Mouse (Mus musculus): ENCODE data around the gene Trub2. TPM values are rescaled to one million over a fixed set of nuclear protein-coding genes. Genes with fewer than 3 reads are reported as not detected.
A peak's percentile ranks its signal among the peaks of the same experiment; 100 is the strongest.

The Trub2 gene
- polyA plus RNA-seq, 1 experiment from 2014 or later: 30.7 TPM

- Histone ChIP-seq H3K27me3 (replicated peaks) (no peaks in the 10 kb centered on the region), H3K9ac (no peak overlapping the region), H3K36me3 (peaks cover 61% of the 10 kb centered on the region), H3K4me3 (no peak overlapping the region), H3K9me3 (no peaks in the 10 kb centered on the region), H3K27ac (replicated peaks) (no peak overlapping the region), H3K4me1 (peaks cover 12% of the 10 kb centered on the region), H3K4me2 (no peak overlapping the region)
- 70% methylated on average over 5 of the region's 5 CpGs for WGBS
- no peak for ATAC-seq (ENCODE audit: extremely low read depth, insufficient number of reproducible peaks, low FRiP score, low TSS enrichment)
Measured at GRCm38 (mm10) chr2:29739368-29739767, 48.9 kb downstream of the Trub2 start.

- WGBS: 55% methylated on average over 4 of the region's 4 CpGs
- Histone ChIP-seq H3K36me3 (peaks cover 67% of the 10 kb centered on the region), H3K4me1 (peaks cover 12% of the 10 kb centered on the region), H3K27me3 (replicated peaks) (no peaks in the 10 kb centered on the region), H3K9ac (no peak overlapping the region), H3K9me3 (no peaks in the 10 kb centered on the region), H3K27ac (replicated peaks) (no peak overlapping the region), H3K4me3 (no peak overlapping the region), H3K4me2 (no peak overlapping the region)
- ATAC-seq (ENCODE audit: extremely low read depth, insufficient number of reproducible peaks, low FRiP score, low TSS enrichment): no peak
Measured at GRCm38 (mm10) chr2:29738799-29739198, 49.5 kb downstream of the Trub2 start.

GRCm38 (mm10) chr2:29737209-29737925, 50.9 kb downstream of the Trub2 start:
- Histone ChIP-seq H3K4me1 (peaks cover 12% of the 10 kb centered on the region), H3K27ac (replicated peaks) (peak overlapping the region; percentile 72), H3K27me3 (replicated peaks) (no peaks in the 10 kb centered on the region), H3K9me3 (no peaks in the 10 kb centered on the region), H3K4me2 (no peak overlapping the region), H3K4me3 (no peak overlapping the region), H3K36me3 (peaks cover 81% of the 10 kb centered on the region), H3K9ac (peak overlapping the region; percentile 41)
- WGBS: 72% methylated on average over 12 of the region's 12 CpGs
- ATAC-seq (ENCODE audit: extremely low read depth, insufficient number of reproducible peaks, low FRiP score, low TSS enrichment): no peak

- Histone ChIP-seq H3K36me3 (peaks cover 94% of the 10 kb centered on the region), H3K4me1 (peaks cover 12% of the 10 kb centered on the region), H3K27ac (replicated peaks) (no peak overlapping the region), H3K9ac (no peak overlapping the region), H3K9me3 (no peaks in the 10 kb centered on the region), H3K4me2 (no peak overlapping the region), H3K4me3 (no peak overlapping the region), H3K27me3 (replicated peaks) (no peaks in the 10 kb centered on the region)
- WGBS: 87% methylated on average over 12 of the region's 12 CpGs
- ATAC-seq (ENCODE audit: extremely low read depth, insufficient number of reproducible peaks, low FRiP score, low TSS enrichment): no peak
Measured at GRCm38 (mm10) chr2:29735708-29736107, 52.6 kb downstream of the Trub2 start.

GRCm38 (mm10) chr2:29733348-29733747, 55.0 kb downstream of the Trub2 start:
- 89% methylated on average over 5 of the region's 5 CpGs for WGBS
- H3K4me3 ChIP-seq: no peak overlapping the region
- no peak overlapping the region for H3K27ac ChIP-seq (replicated peaks)
- no peak overlapping the region for H3K9ac ChIP-seq
- no peak for ATAC-seq (ENCODE audit: extremely low read depth, insufficient number of reproducible peaks, low FRiP score, low TSS enrichment)
- H3K36me3 ChIP-seq: peaks cover 94% of the 10 kb centered on the region
- no peaks in the 10 kb centered on the region for H3K9me3 ChIP-seq
- H3K4me1 ChIP-seq: peaks cover 12% of the 10 kb centered on the region
- H3K4me2 ChIP-seq: no peak overlapping the region
- H3K27me3 ChIP-seq (replicated peaks): no peaks in the 10 kb centered on the region

- H3K9ac ChIP-seq: no peak overlapping the region
- WGBS: 76% methylated on average over 10 of the region's 10 CpGs
Measured at GRCm38 (mm10) chr2:29732559-29732958, 55.7 kb downstream of the Trub2 start.

GRCm38 (mm10) chr2:29731545-29731944, 56.8 kb downstream of the Trub2 start:
- 52% methylated on average over 3 of the region's 3 CpGs for WGBS
- no peak for ATAC-seq (ENCODE audit: extremely low read depth, insufficient number of reproducible peaks, low FRiP score, low TSS enrichment)

More at GRCm38 (mm10) chr2:29732559-29732958, 55.7 kb downstream of the Trub2 start:
- Histone ChIP-seq H3K36me3 (peaks cover 94% of the 10 kb centered on the region), H3K4me1 (peaks cover 8% of the 10 kb centered on the region), H3K27ac (replicated peaks) (no peak overlapping the region), H3K9me3 (no peaks in the 10 kb centered on the region), H3K4me2 (no peak overlapping the region), H3K4me3 (no peak overlapping the region), H3K27me3 (replicated peaks) (no peaks in the 10 kb centered on the region)
- no peak for ATAC-seq (ENCODE audit: extremely low read depth, insufficient number of reproducible peaks, low FRiP score, low TSS enrichment)

GRCm38 (mm10) chr2:29729500-29729899, 58.8 kb downstream of the Trub2 start:
- Histone ChIP-seq H3K4me1 (no peaks in the 10 kb centered on the region; the same call in 1 of the 2 replicates), H3K36me3 (peaks cover 95% of the 10 kb centered on the region), H3K27ac (replicated peaks) (no peak overlapping the region), H3K9me3 (no peaks in the 10 kb centered on the region), H3K4me3 (no peak overlapping the region), H3K4me2 (no peak overlapping the region), H3K9ac (no peak overlapping the region), H3K27me3 (replicated peaks) (no peaks in the 10 kb centered on the region)
- ATAC-seq (ENCODE audit: extremely low read depth, insufficient number of reproducible peaks, low FRiP score, low TSS enrichment): no peak
- 47% methylated on average over 2 of the region's 2 CpGs for WGBS

More at GRCm38 (mm10) chr2:29731545-29731944, 56.8 kb downstream of the Trub2 start:
- Histone ChIP-seq H3K4me1 (no peaks in the 10 kb centered on the region; the same call in 1 of the 2 replicates), H3K36me3 (peaks cover 94% of the 10 kb centered on the region), H3K4me2 (no peak overlapping the region), H3K27me3 (replicated peaks) (no peaks in the 10 kb centered on the region), H3K9me3 (no peaks in the 10 kb centered on the region), H3K4me3 (no peak overlapping the region), H3K27ac (replicated peaks) (no peak overlapping the region), H3K9ac (no peak overlapping the region)

GRCm38 (mm10) chr2:29724664-29725365, 63.5 kb downstream of the Trub2 start:
- Histone ChIP-seq H3K9me3 (no peaks in the 10 kb centered on the region), H3K4me2 (no peak overlapping the region), H3K9ac (no peak overlapping the region), H3K27ac (replicated peaks) (no peak overlapping the region), H3K36me3 (peaks cover 99% of the 10 kb centered on the region), H3K4me1 (peaks cover 18% of the 10 kb centered on the region), H3K27me3 (replicated peaks) (no peaks in the 10 kb centered on the region), H3K4me3 (no peak overlapping the region)
- WGBS: 66% methylated on average over 5 of the region's 5 CpGs
- no peak for ATAC-seq (ENCODE audit: extremely low read depth, insufficient number of reproducible peaks, low FRiP score, low TSS enrichment)

- H3K27me3 ChIP-seq (replicated peaks): no peaks in the 10 kb centered on the region
- no peak overlapping the region for H3K9ac ChIP-seq
- no peaks in the 10 kb centered on the region for H3K9me3 ChIP-seq
- ATAC-seq (ENCODE audit: extremely low read depth, insufficient number of reproducible peaks, low FRiP score, low TSS enrichment): no peak
- no peak overlapping the region for H3K4me2 ChIP-seq
- no peak overlapping the region for H3K27ac ChIP-seq (replicated peaks)
- WGBS: 70% methylated on average over 3 of the region's 3 CpGs
- H3K36me3 ChIP-seq: peaks cover 96% of the 10 kb centered on the region
- H3K4me3 ChIP-seq: no peak overlapping the region
- peaks cover 27% of the 10 kb centered on the region for H3K4me1 ChIP-seq
Measured at GRCm38 (mm10) chr2:29723132-29723531, 65.2 kb downstream of the Trub2 start.

- Histone ChIP-seq H3K27ac (replicated peaks) (no peak overlapping the region), H3K4me3 (no peak overlapping the region), H3K4me1 (peaks cover 70% of the 10 kb centered on the region), H3K27me3 (replicated peaks) (no peaks in the 10 kb centered on the region), H3K9ac (no peak overlapping the region), H3K4me2 (no peak overlapping the region), H3K36me3 (peaks cover 74% of the 10 kb centered on the region), H3K9me3 (no peaks in the 10 kb centered on the region)
- ATAC-seq (ENCODE audit: extremely low read depth, insufficient number of reproducible peaks, low FRiP score, low TSS enrichment): no peak
- 65% methylated on average over 5 of the region's 5 CpGs for WGBS
Measured at GRCm38 (mm10) chr2:29718581-29718980, 69.7 kb downstream of the Trub2 start.
